Mouse (Mus musculus) granulocyte monocyte progenitor cell, adult 5-6 weeks (primary cell): ENCODE measurements around the gene Kcnc3. TPM values are rescaled to one million over a fixed set of nuclear protein-coding genes. Genes with fewer than 3 reads are reported as not detected.

Experiments used
- ATAC-seq: replicated peaks from 2 replicates; pipeline ENCODE4 v1.8.0; 2016; ENCODE audit warnings: mild to moderate bottlenecking, moderate TSS enrichment, inconsistent platforms; ENCODE audit not compliant: poor library complexity, severe bottlenecking
- total RNA-seq, 2 experiments: library from RNA; stranded (forward) in 1 of 2; stranded (reverse) in 1 of 2; fragments of 200-712, 200-1000 nt in 1 of 2; fragments of >200 nt in 1 of 2; fragmentation: Nextera tagmentation in 1 of 2; gene quantifications; 2 replicates each; pipeline ENCODE4 v1.2.3; 2014 to 2017

The Kcnc3 gene
- total RNA-seq, 2 experiments from 2014 or later = 0.05 to 0.92 TPM

- ATAC-seq = no peak
Measured at GRCm38 (mm10) chr7:44595131-44595561, 4.7 kb downstream of the Kcnc3 start.

- ATAC-seq = no peak
Measured at GRCm38 (mm10) chr7:44596051-44596450, 5.6 kb downstream of the Kcnc3 start.

DNA sequence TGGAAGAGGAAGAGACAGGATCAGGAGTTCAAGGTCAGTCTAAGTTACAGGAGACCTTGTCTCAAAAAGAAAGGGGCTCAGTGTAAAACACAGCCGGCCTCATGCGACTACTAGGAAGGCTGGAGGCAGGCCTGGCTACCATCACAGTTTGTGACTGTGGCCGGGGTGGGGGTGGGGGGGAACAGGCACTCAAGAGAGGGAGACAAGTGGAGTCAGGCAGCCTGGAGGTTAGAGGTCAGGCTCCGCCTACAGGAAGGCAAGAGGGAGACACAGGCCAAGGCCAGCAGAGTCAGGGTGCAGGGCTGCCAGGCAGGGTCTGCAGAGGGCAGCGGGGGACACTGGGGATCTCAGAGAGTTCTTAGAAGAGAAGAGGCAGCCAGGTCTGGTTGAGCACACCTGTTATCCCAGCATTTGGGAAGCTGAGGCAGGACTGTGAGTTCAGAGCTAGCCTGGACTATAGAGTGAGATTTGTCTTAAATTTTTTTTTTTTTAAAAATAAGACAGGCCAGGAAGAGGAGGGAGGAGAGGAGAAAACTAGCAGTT is 6.6 kb downstream of the Kcnc3 start:
- ATAC-seq = no peak

- no peak for ATAC-seq
Measured at GRCm38 (mm10) chr7:44597666-44598065, 7.2 kb downstream of the Kcnc3 start.

DNA sequence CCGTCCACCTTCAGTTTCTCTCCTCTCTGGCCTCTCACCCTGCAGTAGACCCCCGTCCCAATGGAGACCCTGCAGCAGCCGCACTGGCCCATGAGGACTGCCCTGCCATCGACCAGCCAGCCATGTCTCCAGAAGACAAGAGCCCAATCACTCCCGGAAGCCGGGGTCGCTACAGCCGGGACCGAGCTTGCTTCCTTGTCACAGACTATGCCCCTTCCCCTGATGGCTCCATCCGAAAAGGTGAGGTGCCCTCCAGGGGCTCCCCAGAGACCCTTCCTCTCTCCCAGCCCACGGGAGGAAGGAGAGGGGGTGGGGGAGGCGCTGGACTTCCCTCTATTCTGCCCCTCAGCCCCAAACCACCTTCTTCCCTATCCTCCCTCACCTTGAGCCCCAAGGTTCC is 7.9 kb downstream of the Kcnc3 start:
- no peak for ATAC-seq

- ATAC-seq = no peak
Measured at GRCm38 (mm10) chr7:44600691-44601262, 10.3 kb downstream of the Kcnc3 start.

- ATAC-seq = no peak
Measured at GRCm38 (mm10) chr7:44601646-44602045, 11.2 kb downstream of the Kcnc3 start.

- no peak for ATAC-seq
Measured at GRCm38 (mm10) chr7:44602443-44602842, 12.0 kb downstream of the Kcnc3 start.

DNA sequence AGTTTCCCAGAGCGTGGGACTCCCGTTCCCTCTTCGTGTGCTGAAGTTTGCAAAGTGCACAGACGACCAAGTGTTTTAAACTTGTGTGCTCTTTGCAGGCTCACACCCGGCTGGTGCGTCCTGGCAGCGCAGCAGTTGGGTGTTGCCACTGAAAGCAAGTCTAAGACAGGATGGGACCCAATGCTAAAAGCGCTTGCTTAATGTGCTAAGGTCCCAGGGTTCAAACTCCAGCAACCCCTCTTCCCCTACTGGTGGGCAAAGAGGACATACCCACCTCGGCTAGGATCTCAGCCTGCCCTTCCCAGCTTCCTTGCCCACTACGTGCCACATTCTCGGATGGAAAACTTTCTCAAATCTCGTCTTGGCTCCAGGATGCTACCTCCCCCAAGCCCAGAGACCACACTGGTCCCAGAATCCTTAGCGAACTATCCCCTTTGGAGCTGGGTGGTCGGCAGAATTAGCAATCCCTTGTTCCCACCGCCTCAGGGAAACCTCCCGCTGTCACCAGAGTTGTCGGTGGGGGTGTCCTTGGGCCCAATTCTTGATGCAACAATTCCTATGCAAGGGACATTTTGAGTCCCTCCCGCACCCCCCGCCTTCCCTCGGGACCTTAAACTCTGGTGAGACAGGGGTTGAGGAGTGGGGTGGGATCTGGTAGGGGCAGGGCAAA is 12.9 kb downstream of the Kcnc3 start:
- no peak for ATAC-seq

DNA sequence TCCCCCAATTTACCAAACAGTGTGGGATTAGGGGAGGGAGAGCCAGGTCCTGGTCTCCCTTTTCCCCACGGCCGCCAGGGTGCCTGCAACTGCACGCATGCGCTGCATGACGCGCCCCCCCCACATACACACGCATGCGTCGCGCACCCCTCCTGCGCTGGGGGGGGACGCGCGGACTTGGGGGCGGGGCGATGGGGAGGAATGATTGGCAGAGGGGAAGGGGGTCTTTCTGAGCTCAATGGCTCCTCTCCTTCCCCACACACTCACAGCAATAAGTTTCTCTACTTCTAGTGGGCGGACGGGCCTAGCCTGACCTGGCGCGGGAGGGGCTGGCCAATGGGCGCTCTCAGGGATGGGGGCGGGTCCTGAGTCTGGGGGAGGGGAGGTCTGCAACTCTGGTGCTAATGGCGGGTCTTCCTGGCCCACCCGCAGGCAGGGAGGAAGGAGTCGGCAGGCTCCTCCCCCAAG is 13.7 kb downstream of the Kcnc3 start:
- no peak for ATAC-seq

DNA sequence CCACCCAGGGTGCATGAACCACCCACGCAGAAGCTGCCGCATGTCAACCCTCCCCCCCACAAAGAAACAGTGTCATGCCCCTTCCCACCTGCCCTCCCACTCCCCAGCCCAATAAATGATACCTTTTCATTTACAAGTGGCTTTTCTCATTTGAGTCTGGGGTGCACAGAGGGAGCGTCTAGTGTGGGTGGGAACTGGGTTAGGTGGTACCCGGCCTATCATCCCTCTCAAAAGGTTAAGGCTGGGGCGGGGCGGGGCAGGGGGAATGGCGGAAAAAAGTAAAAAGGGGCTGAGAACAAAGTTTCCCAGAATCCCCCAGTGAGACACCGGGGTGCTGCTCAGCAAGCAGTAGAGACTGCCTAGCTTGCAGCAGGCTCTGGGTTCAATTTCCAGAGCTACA is 14.2 kb downstream of the Kcnc3 start:
- ATAC-seq = no peak

DNA sequence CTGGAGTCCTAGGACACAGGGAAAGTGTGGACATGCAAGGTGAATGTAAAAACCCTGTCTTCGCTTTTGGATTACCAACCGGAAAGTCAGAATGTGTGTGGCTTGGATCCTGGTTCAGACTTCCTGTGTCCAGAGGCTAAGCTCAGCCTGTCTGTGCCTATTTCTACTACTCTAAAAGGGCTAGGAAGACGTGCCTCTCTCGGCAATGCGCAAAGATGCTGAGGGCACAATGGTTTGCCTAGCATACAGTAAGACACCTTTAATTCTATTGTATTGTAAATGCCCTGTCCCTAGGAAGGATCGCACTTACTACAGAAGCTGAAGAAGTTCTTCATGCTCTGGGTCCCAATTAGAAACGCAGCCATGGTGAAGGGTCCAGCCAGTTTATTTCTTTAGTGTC is 15.0 kb downstream of the Kcnc3 start:
- no peak for ATAC-seq

DNA sequence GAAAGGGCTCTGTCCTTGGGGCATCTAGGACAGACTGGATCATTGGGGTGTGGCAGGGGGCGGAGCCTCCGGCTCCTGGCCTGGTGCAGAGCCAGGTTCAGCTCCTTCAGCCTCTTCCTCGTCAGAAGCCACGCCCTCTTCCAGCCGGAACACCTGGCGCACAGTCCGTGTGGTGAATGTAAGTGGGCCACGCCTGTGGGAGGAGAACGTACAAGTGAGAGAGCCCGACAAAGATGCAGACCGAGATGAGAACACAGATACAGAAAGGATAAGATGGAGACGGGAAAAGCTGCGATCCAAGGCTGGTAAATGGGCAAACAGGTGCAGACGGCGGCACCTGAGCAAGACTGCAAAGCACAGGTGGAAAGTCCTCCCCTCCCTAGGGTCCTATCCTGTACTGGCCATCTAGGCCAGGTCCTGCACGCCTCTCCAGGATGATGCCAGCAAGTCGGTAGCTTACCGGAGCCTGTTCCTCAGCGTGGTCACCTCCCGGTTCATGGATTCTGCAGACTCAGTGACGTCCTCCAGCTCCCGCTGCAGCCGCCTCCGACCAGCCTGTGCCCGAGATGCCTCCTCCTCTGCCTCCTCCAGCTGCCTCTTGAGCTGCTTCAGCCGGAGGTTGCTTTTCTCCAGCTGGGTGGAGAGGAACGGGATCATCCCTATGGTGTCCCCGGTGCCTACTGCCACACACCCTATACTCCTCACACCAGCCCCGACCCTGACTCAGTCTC is 15.9 kb downstream of the Kcnc3 start:
- no peak; the same call in 1 of the 2 replicates for ATAC-seq

- no peak for ATAC-seq
Measured at GRCm38 (mm10) chr7:44612192-44612591, 21.7 kb downstream of the Kcnc3 start.

- ATAC-seq = no peak
Measured at GRCm38 (mm10) chr7:44614041-44614688, 23.7 kb downstream of the Kcnc3 start.

DNA sequence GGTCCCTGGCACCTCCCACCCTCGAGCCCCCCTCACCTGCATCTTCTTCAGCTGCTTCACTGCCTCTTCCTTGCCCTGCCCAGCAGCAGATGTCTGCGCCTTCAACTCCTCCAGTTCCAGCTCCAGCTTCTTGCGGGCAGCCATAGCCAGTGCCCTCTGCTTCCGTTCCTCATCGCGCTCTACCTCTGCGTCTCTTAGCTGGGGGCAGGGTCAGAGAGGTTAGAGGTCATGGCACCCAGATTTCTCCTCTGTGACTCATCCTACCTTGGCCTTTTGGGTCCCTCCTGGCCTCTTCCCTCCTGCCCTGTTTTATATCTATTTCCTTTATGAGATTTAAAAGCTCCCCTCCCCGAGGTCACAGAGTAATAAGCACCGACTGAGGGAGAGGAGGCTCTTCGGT is 24.8 kb downstream of the Kcnc3 start:
- ATAC-seq = no peak

- ATAC-seq = no peak
Measured at GRCm38 (mm10) chr7:44615987-44616386, 25.5 kb downstream of the Kcnc3 start.

DNA sequence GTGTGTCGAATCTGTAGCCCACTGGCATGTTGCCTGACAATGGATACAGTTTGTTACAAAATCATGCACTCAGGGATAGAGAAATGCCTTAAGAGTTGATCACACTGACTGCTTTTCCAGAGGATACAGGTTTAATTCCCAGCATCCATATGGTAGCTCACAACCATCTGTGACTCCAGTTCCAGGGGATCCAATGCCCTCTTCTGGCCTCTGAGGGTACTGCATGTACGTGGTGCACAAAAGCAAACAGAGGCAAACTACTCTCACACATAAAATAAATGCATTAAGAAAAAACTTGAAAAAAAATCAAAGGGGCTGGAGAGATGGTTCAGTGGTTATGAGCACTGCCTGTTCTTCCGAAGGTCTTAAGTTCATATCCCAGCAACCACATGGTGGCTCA is 26.6 kb downstream of the Kcnc3 start:
- no peak for ATAC-seq

DNA sequence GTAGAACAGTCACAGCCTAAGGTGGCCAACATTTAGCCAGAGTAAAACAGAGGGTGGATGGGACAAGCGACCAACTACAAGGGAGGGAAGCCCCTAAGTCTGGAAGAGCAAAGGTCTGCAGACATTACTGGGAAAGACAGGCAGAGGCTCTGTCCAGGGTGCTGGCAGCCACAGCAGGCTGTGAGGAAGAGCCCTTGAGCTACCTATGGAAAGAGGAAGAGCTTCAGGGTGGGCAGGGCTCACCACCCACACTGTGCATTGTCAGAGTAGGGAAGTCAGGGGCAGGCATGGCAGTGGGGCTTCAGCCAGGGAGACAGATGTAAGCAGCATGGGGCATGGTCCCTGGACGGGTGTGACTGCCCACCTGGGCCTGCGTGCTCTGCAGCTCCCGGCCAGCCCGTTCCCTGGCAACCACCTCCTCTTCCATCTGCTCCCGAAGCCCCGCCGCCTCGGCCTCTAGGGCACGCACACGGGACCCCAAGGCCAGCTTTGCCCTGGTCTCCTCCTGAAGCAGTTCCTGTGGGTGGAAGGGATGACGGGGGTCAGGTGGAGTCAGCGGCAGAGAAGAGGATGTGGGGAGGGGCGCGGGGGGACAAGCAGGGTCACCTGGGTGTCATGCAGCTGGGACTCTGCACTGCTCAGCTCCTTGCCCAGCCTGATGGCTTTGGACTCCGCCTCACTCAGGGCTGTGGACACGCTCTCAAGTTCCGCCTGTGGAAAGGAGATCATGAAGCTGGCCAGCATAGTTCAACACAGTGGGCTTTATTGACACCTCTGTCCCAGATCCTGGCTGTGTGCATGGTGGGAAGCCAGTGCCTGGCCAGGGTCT is 33.5 kb downstream of the Kcnc3 start:
- ATAC-seq = peak; percentile 100

- no peak for ATAC-seq
Measured at GRCm38 (mm10) chr7:44624543-44624826, 34.0 kb downstream of the Kcnc3 start.
